Mouse (Mus musculus) embryonic facial prominence, embryonic 13.5 days (tissue): Measurements from ENCODE around the gene Cd52. TPM values are rescaled to one million over a fixed set of nuclear protein-coding genes. Genes with fewer than 3 reads are reported as not detected.

ENCODE experiments used
- ATAC-seq: fragments of 200-750 bp; cut with Nextera tagmentation; 2 replicates; pipeline ENCODE4 v1.8.0; 2017; ENCODE audit warnings: low read depth; ENCODE audit not compliant: insufficient number of reproducible peaks, insufficient read depth, low FRiP score, low TSS enrichment
- H3K27ac ChIP-seq: fragments of 300-500 bp; sonication (generic); 2 replicates; pipeline ENCODE4 v1.5.1; 2015; ENCODE audit warnings: moderate library complexity, mild to moderate bottlenecking, inconsistent platforms
- H3K27me3 ChIP-seq: fragments of 300-500 bp; sonication (generic); 2 replicates; pipeline ENCODE4 v1.6.1; 2015; ENCODE audit warnings: mild to moderate bottlenecking, inconsistent platforms
- H3K36me3 ChIP-seq: fragments of 300-500 bp; sonication (generic); 2 replicates; pipeline ENCODE4 v1.6.1; 2015; ENCODE audit warnings: mild to moderate bottlenecking, inconsistent platforms
- H3K4me1 ChIP-seq: fragments of 300-500 bp; sonication (generic); 2 replicates; pipeline ENCODE4 v1.6.1; 2015; ENCODE audit warnings: inconsistent platforms
- H3K4me2 ChIP-seq: fragments of 300-500 bp; sonication (generic); 2 replicates; pipeline ENCODE4 v1.6.1; 2015; ENCODE audit warnings: moderate library complexity, mild to moderate bottlenecking, inconsistent platforms
- H3K4me3 ChIP-seq: fragments of 300-500 bp; sonication (generic); 2 replicates; pipeline ENCODE4 v1.5.1; 2015; ENCODE audit warnings: mild to moderate bottlenecking, inconsistent platforms
- H3K9ac ChIP-seq: fragments of 300-500 bp; sonication (generic); 2 replicates; pipeline ENCODE4 v1.6.1; 2015; ENCODE audit warnings: mild to moderate bottlenecking, inconsistent platforms
- H3K9me3 ChIP-seq: fragments of 300-500 bp; sonication (generic); 2 replicates; pipeline ENCODE4 v1.6.1; 2016; ENCODE audit warnings: inconsistent platforms
- WGBS: fragments of 180-500 bp; shearing (Covaris S2); methylation state at CpG from one replicate; pipeline ENCODE4 v1.1.7; 2015; ENCODE audit warnings: mixed read lengths; 5-methylcytosine and 5-hydroxymethylcytosine counted together
- polyA plus RNA-seq: library from polyadenylated mRNA; unstranded; fragments of >200 nt; fragmentation: Nextera tagmentation; extraction: Ambion mirVana; gene quantifications from 2 replicates; pipeline ENCODE4 v1.2.1, GENCODE M21; 2015

Cd52 gene
- polyA plus RNA-seq, 1 experiment from 2014 or later: 11.2 TPM

DNA sequence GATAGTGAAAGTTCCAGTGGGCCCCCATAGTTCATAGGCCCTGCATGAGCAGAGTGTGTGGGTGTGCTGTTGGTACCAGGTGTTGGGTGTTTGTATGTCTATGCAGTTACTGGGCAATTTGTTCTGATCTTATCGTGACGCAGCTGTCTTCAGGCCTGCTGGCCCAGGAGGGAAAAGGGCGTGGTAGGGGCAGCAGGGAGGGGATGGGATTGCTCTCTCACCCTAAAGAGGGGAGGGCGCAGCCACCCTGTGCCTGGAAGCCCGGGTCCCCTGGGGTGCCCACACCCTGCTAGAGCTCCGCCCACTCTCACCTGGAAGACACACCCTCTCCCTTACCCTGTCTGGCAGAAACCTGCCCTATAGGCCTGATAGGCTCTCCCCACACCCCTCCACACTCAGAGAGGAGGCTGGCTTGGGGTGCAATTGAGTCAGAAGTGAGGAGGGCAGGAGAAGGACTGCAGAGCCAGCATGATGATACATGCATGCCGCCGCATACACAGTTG lies 32.9 kb downstream of the Cd52 start:
- Histone ChIP-seq H3K4me2 (no peak overlapping the region), H3K27me3 (peaks cover 41% of the 10 kb centered on the region), H3K4me1 (0 out of 2 replicates have a peak, but pooled peaks cover 11% of the 10 kb centered on the region), H3K9me3 (no peaks in the 10 kb centered on the region), H3K36me3 (no peaks in the 10 kb centered on the region), H3K9ac (no peak overlapping the region), H3K4me3 (no peak overlapping the region), H3K27ac (no peak overlapping the region)
- no peak for ATAC-seq
- WGBS: 48% methylated on average over 8 of the region's 8 CpGs

DNA sequence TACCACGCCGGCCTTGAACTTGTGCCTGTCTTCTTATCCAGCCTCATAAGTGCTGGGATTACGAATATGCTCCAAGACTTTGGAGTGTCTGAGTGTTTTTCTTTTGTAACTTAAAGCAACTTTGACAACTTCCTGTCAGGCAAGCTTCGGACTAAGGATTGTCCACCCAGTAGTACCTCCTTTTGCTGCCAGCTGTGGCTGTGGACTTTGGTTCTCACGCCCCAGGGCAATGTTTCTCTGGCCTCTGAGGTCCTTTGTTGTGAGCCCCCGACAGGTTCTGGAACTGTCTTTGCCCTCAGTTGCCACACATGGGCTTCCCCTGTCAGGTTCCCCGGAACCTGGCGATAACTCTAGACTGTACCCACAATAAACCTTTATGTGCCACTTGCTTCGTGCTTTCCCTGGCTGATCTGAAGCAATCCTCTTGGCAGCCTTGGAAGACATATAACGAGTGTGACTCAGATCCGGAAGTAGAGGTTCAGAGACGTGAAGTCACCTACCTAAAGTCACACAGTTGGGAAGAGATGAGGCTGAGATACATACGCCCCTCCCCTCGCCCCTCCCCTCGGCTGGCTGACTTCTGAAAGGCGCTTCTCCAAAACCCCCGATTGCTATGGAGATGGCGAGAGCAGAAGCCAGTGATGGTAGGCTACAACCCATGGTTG lies 33.6 kb downstream of the Cd52 start:
- WGBS: 51% methylated on average over 18 of the region's 18 CpGs
- no peak for ATAC-seq
- Histone ChIP-seq H3K4me2 (no peak overlapping the region), H3K4me3 (no peak overlapping the region), H3K27me3 (peaks cover 35% of the 10 kb centered on the region), H3K36me3 (no peaks in the 10 kb centered on the region), H3K9me3 (no peaks in the 10 kb centered on the region), H3K9ac (no peak overlapping the region), H3K4me1 (0 out of 2 replicates have a peak, but pooled peaks cover 11% of the 10 kb centered on the region), H3K27ac (no peak overlapping the region)

DNA sequence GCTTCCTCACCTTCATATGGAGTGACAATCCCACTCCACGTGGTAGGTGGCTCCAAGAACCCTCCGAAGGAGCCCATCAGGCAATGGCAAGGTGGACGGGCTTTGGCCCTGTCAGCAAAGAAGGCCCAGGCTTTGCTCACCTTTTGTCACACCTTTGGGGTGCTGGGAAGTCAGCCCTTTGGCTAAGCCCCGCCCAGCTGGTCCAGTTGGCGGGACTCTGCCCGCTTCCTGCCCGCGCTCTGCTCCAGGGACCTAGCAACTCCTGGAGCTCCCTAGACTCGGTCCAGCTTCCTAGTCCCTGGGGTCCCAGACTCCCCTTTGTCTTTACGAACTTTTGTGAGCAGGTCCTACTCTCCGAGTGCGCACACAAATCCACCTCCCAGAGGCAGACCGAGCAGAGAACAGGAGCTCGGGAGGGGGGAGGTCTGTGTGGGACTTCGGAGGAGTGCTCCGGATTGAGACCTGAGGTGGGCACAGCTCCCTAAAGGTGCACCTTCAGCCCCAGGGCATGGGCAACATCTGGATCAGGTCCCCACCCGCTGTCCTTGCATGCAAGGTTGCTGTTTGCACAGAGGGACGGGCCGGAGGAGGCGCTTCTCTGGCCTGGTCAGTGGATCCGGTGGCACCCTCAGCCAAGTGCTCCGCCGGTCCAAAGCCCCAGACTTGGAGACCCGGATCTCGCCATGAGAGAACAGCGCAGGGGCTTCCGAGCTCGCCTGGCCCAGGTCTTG lies 34.6 kb downstream of the Cd52 start, which contains the start of gene Crybg2:
Gene Crybg2, plus strand, starts transcription at position 681 of the 731 bp plus-strand sequence.
- Histone ChIP-seq H3K4me1 (0 out of 2 replicates have a peak, but pooled peaks cover 6% of the 10 kb centered on the region), H3K9ac (no peak within 1 kb of the TSS), H3K4me2 (no peak within 1 kb of the TSS; the same call in 1 of the 2 replicates), H3K4me3 (no peak within 1 kb of the TSS), H3K36me3 (no peaks in the 10 kb centered on the region), H3K9me3 (no peaks in the 10 kb centered on the region), H3K27ac (no peak within 1 kb of the TSS), H3K27me3 (peaks cover 28% of the 10 kb centered on the region)
- WGBS: 47% methylated on average over 28 of the region's 28 CpGs
- no peak for ATAC-seq

DNA sequence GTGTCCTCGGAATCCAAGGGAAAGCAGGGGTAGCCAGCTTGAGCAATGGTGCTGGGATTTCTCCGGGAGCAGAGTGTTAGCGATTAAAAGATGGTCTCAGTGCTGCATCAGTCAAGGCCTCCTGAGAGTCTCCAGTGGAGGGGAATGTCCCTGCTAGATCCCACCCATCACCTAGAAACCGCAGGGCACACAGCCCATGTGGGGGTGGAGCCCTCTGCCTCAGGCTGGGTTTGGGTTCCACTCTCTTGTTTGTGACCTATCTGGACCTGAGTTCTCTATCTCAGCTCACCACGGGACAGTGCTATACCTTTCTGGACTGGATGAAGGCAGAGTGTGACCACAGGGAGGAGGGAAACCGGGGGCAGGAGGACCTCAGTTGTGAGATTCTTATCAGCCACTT lies 36.0 kb downstream of the Cd52 start:
- Histone ChIP-seq H3K4me2 (no peak overlapping the region), H3K4me3 (no peak overlapping the region), H3K27me3 (peaks cover 19% of the 10 kb centered on the region), H3K4me1 (0 out of 2 replicates have a peak, but pooled peaks cover 3% of the 10 kb centered on the region), H3K36me3 (no peaks in the 10 kb centered on the region), H3K27ac (no peak overlapping the region), H3K9me3 (no peaks in the 10 kb centered on the region), H3K9ac (no peak overlapping the region)
- no peak for ATAC-seq
- 82% methylated on average over 6 of the region's 6 CpGs for WGBS

DNA sequence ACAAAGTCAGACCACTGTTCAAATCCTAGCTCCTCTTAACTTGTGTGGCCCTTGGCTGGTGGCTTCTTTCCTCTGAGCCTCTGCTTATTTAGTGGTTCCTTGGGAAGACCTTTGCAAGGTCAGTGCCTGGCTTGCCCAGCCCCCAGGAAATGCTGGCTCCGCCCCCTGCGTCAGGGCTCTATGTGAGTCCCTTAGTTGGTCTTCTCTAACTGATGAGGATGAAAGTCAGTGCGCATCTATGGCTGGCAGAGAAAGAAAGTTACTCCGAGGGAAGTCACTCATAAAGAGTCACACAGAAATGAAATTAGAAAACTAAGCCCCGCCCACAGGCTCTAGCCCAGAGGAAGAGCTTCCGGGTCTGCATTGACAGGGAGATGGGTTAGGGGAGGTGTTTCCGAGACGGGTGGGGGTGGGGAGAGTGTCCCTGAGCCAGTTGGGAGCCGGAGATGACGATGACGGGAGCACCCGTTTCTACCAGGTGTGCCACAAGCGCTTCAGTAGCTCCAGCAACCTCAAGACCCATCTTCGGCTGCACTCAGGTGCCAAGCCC lies 36.6 kb downstream of the Cd52 start:
- Histone ChIP-seq H3K4me1 (0 out of 2 replicates have a peak, but pooled peaks cover 3% of the 10 kb centered on the region), H3K4me3 (0 out of 2 replicates have a peak overlapping the region, but pooled peaks have one; percentile 1), H3K36me3 (no peaks in the 10 kb centered on the region), H3K27ac (no peak overlapping the region), H3K4me2 (peak overlapping the region; percentile 12), H3K9me3 (no peaks in the 10 kb centered on the region), H3K27me3 (peaks cover 19% of the 10 kb centered on the region), H3K9ac (no peak overlapping the region)
- ATAC-seq: no peak
- 31% methylated on average over 14 of the region's 14 CpGs for WGBS

DNA sequence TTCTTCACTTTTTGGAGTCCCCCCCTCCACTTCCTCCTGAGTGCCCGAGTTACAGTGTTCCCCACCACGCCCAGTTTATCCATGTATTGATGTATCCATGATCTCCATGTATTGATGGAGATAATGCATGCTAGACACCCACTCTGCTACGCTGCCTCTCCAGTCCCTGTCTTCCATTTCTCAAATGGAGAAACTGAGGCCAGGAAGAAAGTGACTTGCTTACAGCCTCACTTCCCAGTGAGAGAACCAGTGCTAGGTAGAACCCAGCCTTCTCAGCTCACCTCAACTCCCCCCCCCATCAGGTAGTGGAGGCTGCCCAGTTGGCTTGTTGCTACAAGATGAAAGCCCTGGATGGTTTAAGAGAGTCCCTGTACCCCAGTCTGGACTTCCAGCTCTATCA lies 41.3 kb downstream of the Cd52 start, which contains the start of gene Zfp683:
Gene Zfp683, plus strand, starts transcription at position 301 of the 400 bp plus-strand sequence.
- ATAC-seq: no peak
- 89% methylated on average over 3 of the region's 3 CpGs for WGBS

DNA sequence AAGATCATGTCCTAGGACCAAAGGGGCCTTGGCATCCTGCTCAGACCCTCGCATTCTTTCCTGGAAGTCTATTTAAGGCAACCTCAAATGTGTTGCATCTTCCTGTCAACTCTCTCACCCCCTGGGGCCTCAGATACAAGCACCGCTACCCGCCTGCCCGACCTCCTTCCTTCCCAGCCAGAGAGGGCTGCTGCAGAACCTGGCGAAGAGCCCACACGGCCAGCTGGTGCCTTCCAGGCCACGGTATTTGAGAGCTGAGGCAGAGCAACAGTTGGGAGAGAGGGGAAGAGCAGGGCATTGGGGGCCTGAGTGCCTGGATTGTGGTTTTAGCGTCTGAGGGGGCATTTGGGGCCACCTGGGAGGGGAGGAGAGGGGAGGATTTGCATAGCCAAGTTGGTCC lies 42.3 kb downstream of the Cd52 start:
- no peak for ATAC-seq
- peak overlapping the region; percentile 47; the same call in 1 of the 2 replicates for H3K9ac ChIP-seq
- H3K36me3 ChIP-seq: no peaks in the 10 kb centered on the region
- 12% methylated on average over 8 of the region's 8 CpGs for WGBS
- no peak overlapping the region for H3K27ac ChIP-seq
- H3K27me3 ChIP-seq: no peaks in the 10 kb centered on the region
- no peak overlapping the region for H3K4me2 ChIP-seq
- H3K4me3 ChIP-seq: no peak overlapping the region
- peaks cover 8% of the 10 kb centered on the region for H3K4me1 ChIP-seq
- H3K9me3 ChIP-seq: no peaks in the 10 kb centered on the region

More for the DNA sequence above, 41.3 kb downstream of the Cd52 start, which contains the start of gene Zfp683:
- H3K36me3 ChIP-seq: no peaks in the 10 kb centered on the region
- H3K9me3 ChIP-seq: no peaks in the 10 kb centered on the region
- peaks cover 8% of the 10 kb centered on the region for H3K4me1 ChIP-seq
- no peak within 1 kb of the TSS for H3K4me3 ChIP-seq
- H3K9ac ChIP-seq: peak within 1 kb of the TSS; percentile 47; the same call in 1 of the 2 replicates
- no peak within 1 kb of the TSS for H3K4me2 ChIP-seq
- no peak within 1 kb of the TSS for H3K27ac ChIP-seq
- no peaks in the 10 kb centered on the region for H3K27me3 ChIP-seq

DNA sequence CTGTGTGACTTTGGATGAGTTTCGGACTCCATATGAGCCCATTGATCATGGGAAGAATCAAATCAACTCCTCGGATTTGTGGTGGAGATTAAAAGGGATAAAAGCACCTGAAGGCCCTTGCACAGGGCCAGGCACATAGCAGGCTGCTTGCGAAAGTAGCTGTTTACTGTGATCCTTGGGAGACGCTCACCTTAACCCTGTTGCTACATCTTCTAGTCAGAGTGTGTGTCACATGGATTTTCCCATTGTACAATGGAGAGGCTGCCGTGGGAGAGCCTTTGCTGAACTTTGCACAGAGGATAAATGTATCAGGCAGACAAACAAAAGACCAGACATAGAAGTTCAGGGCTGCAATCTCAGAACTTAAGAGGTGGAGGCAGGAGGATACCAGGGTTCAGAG lies 43.0 kb downstream of the Cd52 start:
- Histone ChIP-seq H3K9me3 (no peaks in the 10 kb centered on the region), H3K9ac (no peak overlapping the region), H3K4me1 (peaks cover 8% of the 10 kb centered on the region), H3K4me2 (no peak overlapping the region), H3K27ac (no peak overlapping the region), H3K27me3 (no peaks in the 10 kb centered on the region), H3K36me3 (no peaks in the 10 kb centered on the region), H3K4me3 (no peak overlapping the region)
- no peak for ATAC-seq
- 84% methylated on average over 5 of the region's 5 CpGs for WGBS

DNA sequence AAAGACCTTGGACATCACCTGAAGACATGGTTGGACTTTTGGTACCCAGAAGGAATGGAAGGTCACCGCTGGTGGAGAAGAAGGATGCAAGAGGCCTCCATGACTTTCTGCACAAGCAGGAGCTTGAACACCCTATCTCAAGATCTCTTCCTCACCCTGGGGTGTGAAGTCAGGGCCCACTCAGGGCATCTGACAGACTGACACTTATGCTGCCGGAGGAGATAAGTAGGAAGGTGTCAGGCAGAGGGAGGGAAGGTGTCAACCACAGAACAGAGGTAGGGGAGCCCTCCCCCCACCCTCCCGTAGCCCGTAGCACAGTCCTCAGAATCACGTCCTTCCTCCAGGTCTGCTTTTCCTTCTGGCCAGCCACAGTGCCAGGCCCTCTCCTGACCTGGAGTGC lies 47.2 kb downstream of the Cd52 start:
- H3K4me2 ChIP-seq: no peak overlapping the region
- WGBS: 77% methylated on average over 5 of the region's 5 CpGs
- no peaks in the 10 kb centered on the region for H3K27me3 ChIP-seq

DNA sequence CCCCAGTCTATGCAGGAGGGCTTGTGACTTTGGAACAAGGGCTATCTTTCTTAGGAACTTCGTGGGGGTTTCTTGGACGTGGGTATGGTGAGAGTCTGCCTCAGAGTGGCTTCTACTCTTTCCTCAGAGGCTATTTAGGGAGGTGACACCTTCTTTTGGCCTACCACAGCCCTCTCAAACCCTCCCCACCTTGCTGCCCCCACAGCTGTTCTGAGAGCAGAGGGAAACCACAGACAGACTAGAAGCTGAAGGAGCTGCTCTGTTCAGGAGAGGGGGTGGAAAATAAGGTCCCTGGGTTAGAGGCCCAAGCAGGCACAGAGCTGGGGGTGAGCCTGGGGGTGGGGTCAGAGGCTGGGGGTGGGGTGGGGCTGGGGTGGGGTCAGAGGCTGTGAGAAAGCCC lies 51.8 kb downstream of the Cd52 start:
- WGBS: 52% methylated on average over 2 of the region's 2 CpGs
- H3K4me3 ChIP-seq: no peak overlapping the region
- H3K9ac ChIP-seq: no peak overlapping the region
- peaks cover 8% of the 10 kb centered on the region for H3K4me1 ChIP-seq
- H3K27ac ChIP-seq: no peak overlapping the region
- no peak for ATAC-seq
- no peaks in the 10 kb centered on the region for H3K36me3 ChIP-seq
- no peaks in the 10 kb centered on the region for H3K27me3 ChIP-seq
- no peaks in the 10 kb centered on the region for H3K9me3 ChIP-seq
- H3K4me2 ChIP-seq: no peak overlapping the region

More for the DNA sequence above, 47.2 kb downstream of the Cd52 start:
- H3K4me3 ChIP-seq: no peak overlapping the region
- H3K27ac ChIP-seq: no peak overlapping the region
- no peak overlapping the region for H3K9ac ChIP-seq
- no peaks in the 10 kb centered on the region for H3K36me3 ChIP-seq
- H3K4me1 ChIP-seq: peaks cover 5% of the 10 kb centered on the region
- no peak for ATAC-seq
- H3K9me3 ChIP-seq: no peaks in the 10 kb centered on the region

DNA sequence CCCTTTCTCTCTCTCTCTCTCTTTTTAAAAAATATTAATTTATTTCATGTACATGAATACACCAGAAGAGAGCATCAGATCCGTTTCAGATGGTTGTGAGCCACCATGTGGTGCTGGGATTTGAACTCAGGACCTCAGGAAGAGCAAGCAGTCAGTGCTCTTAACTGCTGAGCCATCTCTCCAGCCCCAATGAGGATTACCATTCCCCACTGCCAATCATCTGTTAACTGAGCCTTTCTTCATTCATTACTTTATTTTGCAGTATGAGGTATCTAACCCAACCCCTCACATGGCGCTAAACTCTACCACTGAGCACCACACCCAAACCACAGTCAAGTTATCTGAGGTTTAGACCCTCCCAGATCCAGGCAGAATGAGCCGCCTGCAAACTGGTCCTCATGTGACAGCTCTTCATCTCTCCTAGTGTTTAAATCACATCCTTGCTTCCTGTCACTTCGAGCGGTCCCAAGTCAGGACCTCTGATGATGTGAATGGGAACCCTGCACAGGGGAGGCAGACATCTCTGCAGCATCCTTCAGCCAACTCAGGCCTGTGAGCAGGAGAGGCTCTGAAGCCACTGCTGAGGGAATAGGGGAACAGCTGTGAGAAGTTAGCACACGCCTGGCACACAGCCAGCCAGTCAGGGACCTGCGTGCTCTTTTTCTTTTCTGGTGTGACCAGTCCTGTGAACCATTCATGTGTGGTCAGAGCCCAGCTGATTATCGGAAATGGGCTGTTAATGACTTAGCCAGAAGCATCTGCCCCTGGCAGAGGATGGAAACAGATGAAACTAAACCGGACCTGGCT lies 53.4 kb downstream of the Cd52 start:
- no peaks in the 10 kb centered on the region for H3K36me3 ChIP-seq
- no peak overlapping the region for H3K4me2 ChIP-seq
- no peak overlapping the region for H3K27ac ChIP-seq
- peaks cover 8% of the 10 kb centered on the region for H3K4me1 ChIP-seq
- no peaks in the 10 kb centered on the region for H3K27me3 ChIP-seq
- H3K9ac ChIP-seq: peak overlapping the region; percentile 27; the same call in 1 of the 2 replicates
- no peaks in the 10 kb centered on the region for H3K9me3 ChIP-seq
- 42% methylated on average over 9 of the region's 9 CpGs for WGBS
- H3K4me3 ChIP-seq: no peak overlapping the region
- no peak for ATAC-seq
